Mouse (Mus musculus): Measurements from ENCODE around the gene Coro1a. TPM values are rescaled to one million over a fixed set of nuclear protein-coding genes. Genes with fewer than 3 reads are reported as not detected.

Coro1a gene
- polyA plus RNA-seq, 1 experiment from 2014 or later = 94.0 TPM

- no peaks in the 10 kb centered on the region for H3K27me3 ChIP-seq (replicated peaks; ENCODE audit: control insufficient read depth, insufficient read depth, low read length)
- 82% methylated on average over 9 of the region's 9 CpGs for WGBS
- peaks cover 22% of the 10 kb centered on the region for H3K36me3 ChIP-seq (ENCODE audit: control insufficient read depth, insufficient read depth, low read length)
- no peaks in the 10 kb centered on the region for H3K4me1 ChIP-seq (replicated peaks; ENCODE audit: control insufficient read depth, insufficient read depth, low read length)
- DNase-seq (ENCODE audit: low spot score) (no peak), ATAC-seq (replicated peaks; ENCODE audit: low FRiP score) (no peak)
- H3K4me3 ChIP-seq (ENCODE audit: low read depth, low read length) = no peak overlapping the region
- H3K27ac ChIP-seq (ENCODE audit: low read depth, low read length) = no peak overlapping the region
- H3K4me2 ChIP-seq = no peak overlapping the region
- no peak overlapping the region for H3K9ac ChIP-seq (ENCODE audit: low read depth, low read length)
- H3K9me3 ChIP-seq (ENCODE audit: control insufficient read depth, low read length) = no peaks in the 10 kb centered on the region
These were observed 40.0 kb downstream of the Coro1a start for GRCm38 (mm10) chr7:126667495-126668090.

DNA sequence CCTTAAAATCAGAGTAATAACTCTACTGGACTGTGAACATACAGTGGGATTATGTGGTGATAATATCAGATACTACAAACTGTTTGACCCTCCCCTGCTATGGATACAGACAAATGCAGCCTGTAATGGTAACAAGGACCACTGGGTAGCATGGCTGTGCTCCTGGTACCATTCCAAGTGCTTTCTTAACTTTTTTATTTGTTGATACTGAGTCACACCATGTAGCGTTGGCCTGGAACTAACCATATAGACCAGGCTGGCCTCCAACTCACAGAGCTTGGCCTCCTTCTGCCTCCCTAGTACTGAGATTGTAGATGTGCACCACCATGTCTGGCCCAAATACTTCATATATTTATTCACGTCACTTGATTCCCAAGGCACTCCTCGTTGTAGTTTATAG lies 42.3 kb downstream of the Coro1a start:
- Histone ChIP-seq H3K4me1 (replicated peaks; ENCODE audit: control insufficient read depth, insufficient read depth, low read length) (no peaks in the 10 kb centered on the region), H3K36me3 (ENCODE audit: control insufficient read depth, insufficient read depth, low read length) (peaks cover 20% of the 10 kb centered on the region), H3K4me2 (no peak overlapping the region), H3K27ac (ENCODE audit: low read depth, low read length) (no peak overlapping the region), H3K9ac (ENCODE audit: low read depth, low read length) (no peak overlapping the region), H3K4me3 (ENCODE audit: low read depth, low read length) (no peak overlapping the region), H3K9me3 (ENCODE audit: control insufficient read depth, low read length) (no peaks in the 10 kb centered on the region), H3K27me3 (replicated peaks; ENCODE audit: control insufficient read depth, insufficient read depth, low read length) (no peaks in the 10 kb centered on the region)
- ATAC-seq (replicated peaks; ENCODE audit: low FRiP score) = no peak
- WGBS = 92% methylated on average over 3 of the region's 3 CpGs
- DNase-seq (ENCODE audit: low spot score) = no peak

GRCm38 (mm10) chr7:126663646-126664045 lies 43.9 kb downstream of the Coro1a start:
- Histone ChIP-seq H3K4me3 (ENCODE audit: low read depth, low read length) (no peak overlapping the region), H3K36me3 (ENCODE audit: control insufficient read depth, insufficient read depth, low read length) (peaks cover 20% of the 10 kb centered on the region), H3K4me1 (replicated peaks; ENCODE audit: control insufficient read depth, insufficient read depth, low read length) (no peaks in the 10 kb centered on the region), H3K9ac (ENCODE audit: low read depth, low read length) (0 out of 2 replicates have a peak overlapping the region, but pooled peaks have one; percentile 8), H3K27ac (ENCODE audit: low read depth, low read length) (no peak overlapping the region), H3K27me3 (replicated peaks; ENCODE audit: control insufficient read depth, insufficient read depth, low read length) (no peaks in the 10 kb centered on the region), H3K4me2 (no peak overlapping the region), H3K9me3 (ENCODE audit: control insufficient read depth, low read length) (no peaks in the 10 kb centered on the region)
- DNase-seq (ENCODE audit: low spot score) (no peak), ATAC-seq (replicated peaks; ENCODE audit: low FRiP score) (no peak)
- WGBS = 75% methylated on average over 8 of the region's 8 CpGs

- no peak for ATAC-seq (replicated peaks; ENCODE audit: low FRiP score)
- WGBS = 89% methylated on average over 3 of the region's 3 CpGs
These were observed 47.8 kb downstream of the Coro1a start for GRCm38 (mm10) chr7:126659771-126660170.

DNA sequence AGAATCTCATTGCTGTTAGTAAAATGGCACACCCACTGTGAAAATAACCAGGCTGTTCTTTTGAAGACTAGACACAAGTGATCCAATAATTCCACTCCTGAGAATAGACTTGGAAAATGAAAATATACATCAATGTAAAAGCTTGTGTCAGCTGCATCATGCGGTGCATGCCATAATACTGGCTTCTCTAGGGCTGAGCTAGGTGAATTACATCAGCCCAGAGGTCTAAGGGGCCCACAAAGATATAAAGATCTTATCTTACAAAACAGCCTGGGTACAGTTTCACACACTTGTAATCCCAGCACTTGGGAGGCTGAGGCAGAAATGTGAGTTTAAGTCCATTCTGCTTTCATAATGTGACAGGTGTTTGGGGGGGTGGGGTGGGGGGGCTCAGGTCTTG lies 50.1 kb downstream of the Coro1a start:
- 92% methylated on average over 1 of the region's 1 CpGs for WGBS
- Histone ChIP-seq H3K4me3 (ENCODE audit: low read depth, low read length) (no peak overlapping the region), H3K9ac (ENCODE audit: low read depth, low read length) (no peak overlapping the region), H3K27me3 (replicated peaks; ENCODE audit: control insufficient read depth, insufficient read depth, low read length) (no peaks in the 10 kb centered on the region), H3K4me2 (no peak overlapping the region), H3K27ac (ENCODE audit: low read depth, low read length) (no peak overlapping the region), H3K36me3 (ENCODE audit: control insufficient read depth, insufficient read depth, low read length) (0 out of 2 replicates have a peak, but pooled peaks cover 2% of the 10 kb centered on the region), H3K9me3 (ENCODE audit: control insufficient read depth, low read length) (no peaks in the 10 kb centered on the region), H3K4me1 (replicated peaks; ENCODE audit: control insufficient read depth, insufficient read depth, low read length) (peaks cover 13% of the 10 kb centered on the region)
- ATAC-seq (replicated peaks; ENCODE audit: low FRiP score) (no peak), DNase-seq (ENCODE audit: low spot score) (no peak)

More at GRCm38 (mm10) chr7:126659771-126660170, 47.8 kb downstream of the Coro1a start:
- no peak overlapping the region for H3K27ac ChIP-seq (ENCODE audit: low read depth, low read length)
- no peak overlapping the region for H3K4me3 ChIP-seq (ENCODE audit: low read depth, low read length)
- H3K4me2 ChIP-seq = no peak overlapping the region
- no peaks in the 10 kb centered on the region for H3K27me3 ChIP-seq (replicated peaks; ENCODE audit: control insufficient read depth, insufficient read depth, low read length)
- peaks cover 6% of the 10 kb centered on the region; the same call in 1 of the 2 replicates for H3K4me1 ChIP-seq (replicated peaks; ENCODE audit: control insufficient read depth, insufficient read depth, low read length)
- H3K9ac ChIP-seq (ENCODE audit: low read depth, low read length) = no peak overlapping the region
- no peak for DNase-seq (ENCODE audit: low spot score)
- no peaks in the 10 kb centered on the region for H3K9me3 ChIP-seq (ENCODE audit: control insufficient read depth, low read length)
- peaks cover 7% of the 10 kb centered on the region for H3K36me3 ChIP-seq (ENCODE audit: control insufficient read depth, insufficient read depth, low read length)

DNA sequence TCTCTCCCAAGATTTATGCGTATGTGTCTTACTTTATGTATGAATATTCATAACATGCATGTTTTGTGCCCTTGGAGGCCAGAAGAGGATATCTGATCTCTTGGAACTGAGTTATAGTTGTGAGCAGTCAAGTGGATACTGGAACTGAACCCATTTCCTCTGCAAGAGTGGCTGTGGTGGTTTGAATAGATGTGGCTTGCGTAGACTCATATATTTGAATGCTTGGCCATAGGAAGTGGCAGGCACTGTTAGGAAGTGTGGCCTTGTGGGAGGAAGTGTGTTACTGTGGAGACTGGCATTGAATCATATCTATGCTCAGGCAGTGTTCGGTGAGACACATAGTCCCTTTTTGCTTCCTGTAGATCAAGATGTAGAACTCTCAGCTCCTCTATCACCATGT lies 51.9 kb downstream of the Coro1a start:
- Histone ChIP-seq H3K27me3 (replicated peaks; ENCODE audit: control insufficient read depth, insufficient read depth, low read length) (no peaks in the 10 kb centered on the region), H3K4me3 (ENCODE audit: low read depth, low read length) (no peak overlapping the region), H3K36me3 (ENCODE audit: control insufficient read depth, insufficient read depth, low read length) (no peaks in the 10 kb centered on the region; the same call in 1 of the 2 replicates), H3K9ac (ENCODE audit: low read depth, low read length) (no peak overlapping the region), H3K27ac (ENCODE audit: low read depth, low read length) (peak overlapping the region; percentile 59), H3K4me2 (no peak overlapping the region), H3K9me3 (ENCODE audit: control insufficient read depth, low read length) (no peaks in the 10 kb centered on the region), H3K4me1 (replicated peaks; ENCODE audit: control insufficient read depth, insufficient read depth, low read length) (peaks cover 18% of the 10 kb centered on the region)
- peak; percentile 39; the same call in 1 of the 2 replicates for ATAC-seq (replicated peaks; ENCODE audit: low FRiP score)
- no peak for DNase-seq (ENCODE audit: low spot score)
- WGBS = 69% methylated on average over 3 of the region's 3 CpGs

GRCm38 (mm10) chr7:126653991-126654390 lies 53.6 kb downstream of the Coro1a start:
- H3K4me1 ChIP-seq (replicated peaks; ENCODE audit: control insufficient read depth, insufficient read depth, low read length) = peaks cover 30% of the 10 kb centered on the region

DNA sequence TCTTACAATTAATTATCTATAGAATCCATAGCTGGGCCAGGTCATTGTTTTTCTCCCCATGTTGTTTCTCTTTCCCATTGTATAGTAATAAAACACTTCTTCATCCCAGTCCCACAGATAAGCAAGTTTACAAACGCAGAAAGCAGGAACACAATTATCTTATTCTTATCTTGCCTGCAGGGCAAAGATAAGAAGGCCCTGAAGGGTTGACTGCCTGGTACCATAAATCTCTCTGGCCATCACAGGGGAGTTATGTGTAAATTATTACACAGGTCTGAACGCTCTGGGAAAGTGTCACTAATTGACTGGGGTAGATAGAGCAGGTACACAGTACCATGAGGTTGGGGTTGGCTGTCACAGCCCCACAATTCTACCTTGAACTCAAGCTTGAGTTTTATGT lies 56.7 kb downstream of the Coro1a start:
- no peaks in the 10 kb centered on the region for H3K9me3 ChIP-seq (ENCODE audit: control insufficient read depth, low read length)
- peak overlapping the region; percentile 93 for H3K4me2 ChIP-seq
- DNase-seq (ENCODE audit: low spot score) = no peak
- H3K27me3 ChIP-seq (replicated peaks; ENCODE audit: control insufficient read depth, insufficient read depth, low read length) = no peaks in the 10 kb centered on the region
- peaks cover 27% of the 10 kb centered on the region for H3K4me1 ChIP-seq (replicated peaks; ENCODE audit: control insufficient read depth, insufficient read depth, low read length)
- peak overlapping the region; percentile 21; the same call in 1 of the 2 replicates for H3K4me3 ChIP-seq (ENCODE audit: low read depth, low read length)
- H3K27ac ChIP-seq (ENCODE audit: low read depth, low read length) = no peak overlapping the region
- no peak overlapping the region for H3K9ac ChIP-seq (ENCODE audit: low read depth, low read length)
- no peaks in the 10 kb centered on the region; the same call in 1 of the 2 replicates for H3K36me3 ChIP-seq (ENCODE audit: control insufficient read depth, insufficient read depth, low read length)
- peak; percentile 32; the same call in 1 of the 2 replicates for ATAC-seq (replicated peaks; ENCODE audit: low FRiP score)
- WGBS = 8% methylated on average over 2 of the region's 2 CpGs

More at GRCm38 (mm10) chr7:126653991-126654390, 53.6 kb downstream of the Coro1a start:
- no peaks in the 10 kb centered on the region; the same call in 1 of the 2 replicates for H3K36me3 ChIP-seq (ENCODE audit: control insufficient read depth, insufficient read depth, low read length)
- no peak overlapping the region for H3K9ac ChIP-seq (ENCODE audit: low read depth, low read length)
- no peak overlapping the region for H3K4me2 ChIP-seq
- H3K27ac ChIP-seq (ENCODE audit: low read depth, low read length) = no peak overlapping the region
- no peaks in the 10 kb centered on the region for H3K27me3 ChIP-seq (replicated peaks; ENCODE audit: control insufficient read depth, insufficient read depth, low read length)
- DNase-seq (ENCODE audit: low spot score) (no peak), ATAC-seq (replicated peaks; ENCODE audit: low FRiP score) (no peak)
- no peaks in the 10 kb centered on the region for H3K9me3 ChIP-seq (ENCODE audit: control insufficient read depth, low read length)
- no peak overlapping the region for H3K4me3 ChIP-seq (ENCODE audit: low read depth, low read length)
- WGBS = 71% methylated on average over 2 of the region's 2 CpGs

Measured in liver, embryonic 11.5 days (tissue).